Mouse (Mus musculus) limb, embryonic 14.5 days (tissue): ENCODE results near the gene Srpk1. TPM values are rescaled to one million over a fixed set of nuclear protein-coding genes. Genes with fewer than 3 reads are reported as not detected.

Experiments
- ATAC-seq: fragments of 200-750 bp; cut with Nextera tagmentation; 2 replicates; pipeline ENCODE4 v1.8.0; 2017; ENCODE audit warnings: low read depth, moderate number of reproducible peaks, moderate TSS enrichment; ENCODE audit not compliant: low FRiP score
- DNase-seq: peaks from one replicate; pipeline ENCODE4 v3.0.0-alpha.2; 2015; ENCODE audit warnings: low spot score
- H3K27ac ChIP-seq: fragments of 300-500 bp; sonication (generic); replicated peaks from 2 replicates; pipeline ENCODE4 v1.5.1; 2014; ENCODE audit warnings: low read depth, mild to moderate bottlenecking, low read length, moderate library complexity, mixed read lengths
- H3K27me3 ChIP-seq: fragments of 300-500 bp; sonication (generic); 2 replicates; pipeline ENCODE4 v1.6.1; 2014; ENCODE audit warnings: low read length, mixed read lengths; ENCODE audit not compliant: control insufficient read depth, insufficient read depth
- H3K36me3 ChIP-seq: fragments of 300-500 bp; sonication (generic); 2 replicates; pipeline ENCODE4 v1.6.1; 2014; ENCODE audit warnings: mild to moderate bottlenecking, low read length, moderate library complexity, mixed read lengths; ENCODE audit not compliant: control insufficient read depth, insufficient read depth
- H3K4me1 ChIP-seq: fragments of 300-500 bp; sonication (generic); 2 replicates; pipeline ENCODE4 v1.6.1; 2014; ENCODE audit warnings: antibody characterized with exemption, low read length, mixed read lengths; ENCODE audit not compliant: control insufficient read depth, insufficient read depth
- H3K4me2 ChIP-seq: fragments of 300-500 bp; sonication (generic); replicated peaks from 2 replicates; pipeline ENCODE4 v1.6.1; 2014; ENCODE audit warnings: low read depth, mild to moderate bottlenecking, low read length, moderate library complexity; ENCODE audit not compliant: severe bottlenecking
- H3K4me3 ChIP-seq: fragments of 300-500 bp; sonication (generic); replicated peaks from 2 replicates; pipeline ENCODE4 v1.5.1; 2014; ENCODE audit warnings: low read length
- H3K9ac ChIP-seq: fragments of 300-500 bp; sonication (generic); 2 replicates; pipeline ENCODE4 v1.6.1; 2014; ENCODE audit warnings: mild to moderate bottlenecking, low read depth, low read length, moderate library complexity; ENCODE audit not compliant: severe bottlenecking
- H3K9me3 ChIP-seq: fragments of 300-500 bp; sonication (generic); 2 replicates; pipeline ENCODE4 v1.6.1; 2016; ENCODE audit warnings: low read length; ENCODE audit not compliant: control insufficient read depth
- POLR2A ChIP-seq: fragments of 200-500 bp; IDR thresholded peaks from 2 replicates; pipeline ENCODE4 v1.8.0; 2012; ENCODE audit warnings: inconsistent platforms, mild to moderate bottlenecking, moderate library complexity, borderline replicate concordance; ENCODE audit not compliant: insufficient read depth, insufficient read length; ENCODE audit errors: extremely low read depth
- WGBS: fragments of 180-500 bp; shearing (Covaris S2); extraction: QIAGEN DNeasy Blood & Tissue Kit; methylation state at CpG from one replicate; pipeline ENCODE4 v1.1.7; 2014; 5-methylcytosine and 5-hydroxymethylcytosine counted together
- polyA plus RNA-seq, 2 experiments: library from polyadenylated mRNA; depleted of rRNA in 1 of 2; stranded (reverse) in 1 of 2; unstranded in 1 of 2; fragments of >200 nt; fragmentation: Nextera tagmentation in 1 of 2; extraction: Ambion mirVana in 1 of 2; gene quantifications; 2 replicates each; pipeline versions ENCODE4 v1.2.1 to v1.2.3; 2012 to 2014

The Srpk1 gene
- polyA plus RNA-seq, 2 experiments, result 59.8 to 101 TPM

- no peak overlapping the region for H3K4me3 ChIP-seq
- H3K27me3 ChIP-seq, result no peaks in the 10 kb centered on the region
- no peaks in the 10 kb centered on the region for H3K36me3 ChIP-seq
- no peaks in the 10 kb centered on the region for H3K4me1 ChIP-seq
- no peak overlapping the region for H3K4me2 ChIP-seq
- WGBS, result 63% methylated on average over 3 of the region's 3 CpGs
- ATAC-seq (no peak), DNase-seq (no peak)
- H3K9me3 ChIP-seq, result no peaks in the 10 kb centered on the region
- no peak overlapping the region for H3K9ac ChIP-seq
- no peak for TF ChIP-seq POLR2A
- no peak overlapping the region for H3K27ac ChIP-seq
Observed at GRCm38 (mm10) chr17:28646221-28646620, 23.7 kb upstream of the Srpk1 start.

- no peak for TF ChIP-seq POLR2A
- no peak for ATAC-seq
Observed at GRCm38 (mm10) chr17:28644112-28644511, 21.6 kb upstream of the Srpk1 start.

GRCm38 (mm10) chr17:28643697-28644096 lies 21.2 kb upstream of the Srpk1 start:
- no peaks in the 10 kb centered on the region for H3K4me1 ChIP-seq
- no peak overlapping the region for H3K4me3 ChIP-seq
- no peak for TF ChIP-seq POLR2A
- no peaks in the 10 kb centered on the region for H3K27me3 ChIP-seq
- no peak overlapping the region for H3K9ac ChIP-seq
- H3K9me3 ChIP-seq, result no peaks in the 10 kb centered on the region
- no peaks in the 10 kb centered on the region for H3K36me3 ChIP-seq
- ATAC-seq, result no peak
- WGBS, result 42% methylated on average over 3 of the region's 3 CpGs
- DNase-seq, result no peak
- H3K27ac ChIP-seq, result no peak overlapping the region
- H3K4me2 ChIP-seq, result no peak overlapping the region

More at GRCm38 (mm10) chr17:28644112-28644511, 21.6 kb upstream of the Srpk1 start:
- Histone ChIP-seq H3K4me2 (no peak overlapping the region), H3K4me1 (no peaks in the 10 kb centered on the region), H3K36me3 (no peaks in the 10 kb centered on the region), H3K27ac (no peak overlapping the region), H3K9me3 (no peaks in the 10 kb centered on the region), H3K9ac (no peak overlapping the region), H3K4me3 (no peak overlapping the region), H3K27me3 (no peaks in the 10 kb centered on the region)
- DNase-seq, result no peak
- WGBS, result 48% methylated on average over 4 of the region's 4 CpGs

- DNase-seq (no peak), ATAC-seq (no peak)
- Histone ChIP-seq H3K27me3 (no peaks in the 10 kb centered on the region), H3K4me3 (no peak overlapping the region), H3K4me2 (no peak overlapping the region), H3K36me3 (no peaks in the 10 kb centered on the region), H3K9me3 (no peaks in the 10 kb centered on the region), H3K27ac (no peak overlapping the region), H3K9ac (no peak overlapping the region), H3K4me1 (no peaks in the 10 kb centered on the region)
- WGBS, result 83% methylated on average over 3 of the region's 3 CpGs
- no peak for TF ChIP-seq POLR2A
Observed at GRCm38 (mm10) chr17:28640113-28640512, 17.6 kb upstream of the Srpk1 start.

GRCm38 (mm10) chr17:28637711-28638690 lies 15.5 kb upstream of the Srpk1 start:
- Histone ChIP-seq H3K27ac (no peak overlapping the region), H3K9me3 (no peaks in the 10 kb centered on the region), H3K4me1 (no peaks in the 10 kb centered on the region), H3K36me3 (no peaks in the 10 kb centered on the region), H3K4me2 (no peak overlapping the region), H3K27me3 (no peaks in the 10 kb centered on the region), H3K4me3 (no peak overlapping the region), H3K9ac (no peak overlapping the region)
- ATAC-seq (no peak), DNase-seq (peak; percentile 28)
- no peak for TF ChIP-seq POLR2A
- 82% methylated on average over 7 of the region's 7 CpGs for WGBS

GRCm38 (mm10) chr17:28635842-28636241 lies 13.3 kb upstream of the Srpk1 start:
- no peak overlapping the region for H3K4me2 ChIP-seq
- ATAC-seq (no peak), DNase-seq (no peak)
- no peak overlapping the region for H3K4me3 ChIP-seq
- 79% methylated on average over 5 of the region's 5 CpGs for WGBS
- no peak for TF ChIP-seq POLR2A
- H3K9ac ChIP-seq, result no peak overlapping the region
- no peaks in the 10 kb centered on the region for H3K36me3 ChIP-seq
- H3K9me3 ChIP-seq, result no peaks in the 10 kb centered on the region
- H3K4me1 ChIP-seq, result no peaks in the 10 kb centered on the region
- no peaks in the 10 kb centered on the region for H3K27me3 ChIP-seq
- no peak overlapping the region for H3K27ac ChIP-seq
